Mouse (Mus musculus) midbrain, embryonic 16.5 days (tissue): ENCODE data around the gene Zkscan17. TPM values are rescaled to one million over a fixed set of nuclear protein-coding genes. Genes with fewer than 3 reads are reported as not detected.
A peak's percentile ranks its signal among the peaks of the same experiment; 100 is the strongest.

Experiments
- ATAC-seq: fragments of 200-750 bp; cut with Nextera tagmentation; 2 replicates; pipeline ENCODE4 v1.8.0; 2017; ENCODE audit warnings: moderate TSS enrichment
- H3K27ac ChIP-seq: fragments of 300-500 bp; sonication (generic); 2 replicates; pipeline ENCODE4 v1.5.1; 2014; ENCODE audit warnings: mild to moderate bottlenecking, low read length, mixed read lengths
- H3K27me3 ChIP-seq: fragments of 300-500 bp; sonication (generic); 2 replicates; pipeline ENCODE4 v1.6.1; 2014; ENCODE audit warnings: low read depth, low read length, mixed read lengths; ENCODE audit not compliant: control insufficient read depth, insufficient read depth
- H3K36me3 ChIP-seq: fragments of 300-500 bp; sonication (generic); 2 replicates; pipeline ENCODE4 v1.6.1; 2014; ENCODE audit warnings: mild to moderate bottlenecking, low read length, moderate library complexity, mixed read lengths; ENCODE audit not compliant: control insufficient read depth, insufficient read depth
- H3K4me1 ChIP-seq: fragments of 300-500 bp; sonication (generic); 2 replicates; pipeline ENCODE4 v1.6.1; 2014; ENCODE audit warnings: mild to moderate bottlenecking, low read length, mixed read lengths; ENCODE audit not compliant: control insufficient read depth, insufficient read depth
- H3K4me2 ChIP-seq: fragments of 300-500 bp; sonication (generic); 2 replicates; pipeline ENCODE4 v1.6.1; 2014; ENCODE audit warnings: mild to moderate bottlenecking, low read length, mixed read lengths
- H3K4me3 ChIP-seq: fragments of 300-500 bp; sonication (generic); 2 replicates; pipeline ENCODE4 v1.5.1; 2014; ENCODE audit warnings: low read depth, mild to moderate bottlenecking, low read length, moderate library complexity, mixed read lengths
- H3K9ac ChIP-seq: fragments of 300-500 bp; sonication (generic); 2 replicates; pipeline ENCODE4 v1.6.1; 2014; ENCODE audit warnings: low read depth, low read length, mixed read lengths
- H3K9me3 ChIP-seq: fragments of 300-500 bp; sonication (generic); replicated peaks from 2 replicates; pipeline ENCODE4 v1.6.1; 2014; ENCODE audit warnings: mild to moderate bottlenecking, low read length, mixed read lengths; ENCODE audit not compliant: control insufficient read depth, poor library complexity, severe bottlenecking
- WGBS: fragments of 180-500 bp; shearing (Covaris S2); extraction: QIAGEN DNeasy Blood & Tissue Kit; methylation state at CpG from one replicate; pipeline ENCODE4 v1.1.7; 2014; 5-methylcytosine and 5-hydroxymethylcytosine counted together
- polyA plus RNA-seq: library from polyadenylated mRNA; unstranded; fragments of >200 nt; fragmentation: Nextera tagmentation; extraction: Ambion mirVana; gene quantifications from 2 replicates; pipeline ENCODE4 v1.2.1, GENCODE M21; 2015

The Zkscan17 gene
- polyA plus RNA-seq, 1 experiment from 2014 or later: 13.4 TPM

- H3K9ac ChIP-seq: no peak overlapping the region
- no peak overlapping the region for H3K27ac ChIP-seq
- peaks cover 29% of the 10 kb centered on the region for H3K36me3 ChIP-seq
- no peaks in the 10 kb centered on the region for H3K27me3 ChIP-seq
- no peaks in the 10 kb centered on the region for H3K9me3 ChIP-seq
- WGBS: 100% methylated on average over 2 of the region's 2 CpGs
- H3K4me1 ChIP-seq: peaks cover 2% of the 10 kb centered on the region
- ATAC-seq: no peak
- no peak overlapping the region for H3K4me3 ChIP-seq
- no peak overlapping the region for H3K4me2 ChIP-seq
These were observed 70.2 kb downstream of the Zkscan17 start for GRCm38 (mm10) chr11:59456346-59456745.

- H3K27ac ChIP-seq: peak within 1 kb of the TSS; percentile 85
- 74% methylated on average over 4 of the region's 4 CpGs for WGBS
- no peak for ATAC-seq
- peaks cover 24% of the 10 kb centered on the region for H3K4me1 ChIP-seq
- no peaks in the 10 kb centered on the region for H3K27me3 ChIP-seq
- H3K9me3 ChIP-seq: no peaks in the 10 kb centered on the region
- H3K4me3 ChIP-seq: peak within 1 kb of the TSS; percentile 84
- peak within 1 kb of the TSS; percentile 88 for H3K9ac ChIP-seq
- peak within 1 kb of the TSS; percentile 87 for H3K4me2 ChIP-seq
- H3K36me3 ChIP-seq: peaks cover 19% of the 10 kb centered on the region
These were observed 75.5 kb downstream of the Zkscan17 start, which contains the start of gene Snap47 for GRCm38 (mm10) chr11:59451086-59451485. Gene Snap47 (minus strand): TSS chr11:59451186.

DNA sequence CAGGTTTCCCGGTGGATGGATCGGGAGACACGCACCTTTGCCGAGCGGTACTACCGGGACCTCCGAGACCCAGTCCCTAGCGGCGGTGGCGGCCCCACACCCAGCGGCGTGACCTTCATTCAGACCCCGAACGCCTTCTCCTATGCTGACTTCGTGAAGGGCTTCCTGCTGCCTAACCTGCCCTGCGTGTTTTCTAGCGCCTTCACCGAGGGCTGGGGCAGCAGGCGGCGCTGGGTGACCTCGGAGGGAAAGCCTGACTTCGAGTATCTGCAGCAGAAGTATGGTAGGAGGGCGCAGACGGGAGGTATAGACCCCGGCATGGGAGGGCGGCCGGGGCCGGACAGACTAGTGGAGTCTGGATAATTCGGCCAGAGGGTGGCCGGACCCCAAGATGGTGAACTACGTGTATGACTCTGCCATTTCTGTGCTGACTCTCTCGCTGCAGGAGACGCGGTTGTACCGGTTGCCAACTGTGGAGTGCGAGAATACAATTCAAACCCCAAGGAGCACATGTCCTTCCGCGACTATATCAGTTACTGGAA, 76.2 kb downstream of the Zkscan17 start:
- H3K4me2 ChIP-seq: peak overlapping the region; percentile 87
- no peaks in the 10 kb centered on the region for H3K27me3 ChIP-seq
- H3K9me3 ChIP-seq: no peaks in the 10 kb centered on the region
- H3K9ac ChIP-seq: peak overlapping the region; percentile 88
- peak overlapping the region; percentile 84 for H3K4me3 ChIP-seq
- peaks cover 13% of the 10 kb centered on the region for H3K36me3 ChIP-seq
- ATAC-seq: peak; percentile 69
- WGBS: under 1% methylated on average over 38 of the region's 38 CpGs
- H3K4me1 ChIP-seq: peaks cover 24% of the 10 kb centered on the region
- peak overlapping the region; percentile 85 for H3K27ac ChIP-seq

GRCm38 (mm10) chr11:59449741-59450229, 76.8 kb downstream of the Zkscan17 start, which contains the start of gene Jmjd4:
Gene Jmjd4 (plus strand): TSS chr11:59450045.
- peaks cover 24% of the 10 kb centered on the region for H3K4me1 ChIP-seq
- ATAC-seq: peak; percentile 97
- H3K27ac ChIP-seq: peak within 1 kb of the TSS; percentile 85
- H3K36me3 ChIP-seq: peaks cover 9% of the 10 kb centered on the region
- peak within 1 kb of the TSS; percentile 87 for H3K4me2 ChIP-seq
- no peaks in the 10 kb centered on the region for H3K27me3 ChIP-seq
- H3K4me3 ChIP-seq: peak within 1 kb of the TSS; percentile 84
- WGBS: under 1% methylated on average over 31 of the region's 40 CpGs
- no peaks in the 10 kb centered on the region for H3K9me3 ChIP-seq
- peak within 1 kb of the TSS; percentile 88 for H3K9ac ChIP-seq

- H3K4me2 ChIP-seq: no peak overlapping the region
- no peak overlapping the region for H3K4me3 ChIP-seq
- no peaks in the 10 kb centered on the region for H3K27me3 ChIP-seq
- no peak overlapping the region for H3K9ac ChIP-seq
- peaks cover 2% of the 10 kb centered on the region; the same call in 1 of the 2 replicates for H3K36me3 ChIP-seq
- H3K9me3 ChIP-seq: no peaks in the 10 kb centered on the region
- H3K27ac ChIP-seq: no peak overlapping the region
- no peak for ATAC-seq
- peaks cover 2% of the 10 kb centered on the region for H3K4me1 ChIP-seq
These were observed 83.4 kb downstream of the Zkscan17 start for GRCm38 (mm10) chr11:59443102-59443501.

- Histone ChIP-seq H3K4me2 (no peak overlapping the region), H3K4me1 (no peaks in the 10 kb centered on the region), H3K27ac (no peak overlapping the region), H3K36me3 (peaks cover 19% of the 10 kb centered on the region), H3K27me3 (no peaks in the 10 kb centered on the region), H3K4me3 (no peak overlapping the region), H3K9ac (no peak overlapping the region), H3K9me3 (0 out of 2 replicates have a peak, but pooled peaks cover 5% of the 10 kb centered on the region)
- ATAC-seq: no peak
- WGBS: 95% methylated on average over 12 of the region's 12 CpGs
These were observed 88.6 kb downstream of the Zkscan17 start for GRCm38 (mm10) chr11:59437954-59438353.

Other genes with a start within 250 kb of the Zkscan17 start
- gene Wnt3a, start 236.0 kb downstream of the Zkscan17 start, polyA plus RNA-seq: 0.21 and 0.26 TPM in 2 replicates
- 3.0 and 3.6 TPM in 2 replicates for gene Wnt9a, start 219.8 kb downstream of the Zkscan17 start, polyA plus RNA-seq
- not detected in 2 replicates for gene Prss38, start 151.1 kb downstream of the Zkscan17 start, polyA plus RNA-seq
- gene Jmjd4, start 76.7 kb downstream of the Zkscan17 start, polyA plus RNA-seq: 17.9 and 18.3 TPM in 2 replicates
- 557 and 614 TPM in 2 replicates for gene Snap47, start 75.6 kb downstream of the Zkscan17 start, polyA plus RNA-seq
- 14.2 and 14.4 TPM in 2 replicates for gene Zfp867, start 54.3 kb downstream of the Zkscan17 start, polyA plus RNA-seq
- 0.09 and 0.34 TPM in 2 replicates for gene Nlrp3, start 14.8 kb upstream of the Zkscan17 start, polyA plus RNA-seq
- gene Olfr222, start 49.5 kb upstream of the Zkscan17 start, polyA plus RNA-seq: not detected in 2 replicates
- gene Olfr223, start 66.5 kb upstream of the Zkscan17 start, polyA plus RNA-seq: not detected in 2 replicates
- 35.8 and 39.2 TPM in 2 replicates for gene Mprip, start 134.6 kb upstream of the Zkscan17 start, polyA plus RNA-seq